Mouse (Mus musculus): ENCODE results near the gene Pkn3. TPM values are rescaled to one million over a fixed set of nuclear protein-coding genes. Genes with fewer than 3 reads are reported as not detected.
"Not testable (repeated sequence)": the region's sequence is repeated elsewhere in the genome, so short reads cannot be mapped to it uniquely, and the experiment has no call there.

Gene Pkn3
- polyA plus RNA-seq, 1 experiment: 22.3 TPM

GRCm38 (mm10) chr2:30140021-30140420, 62.5 kb downstream of the Pkn3 start:
- DNase-seq (ENCODE audit: low spot score): not testable (repeated sequence)

Other genes starting within 250 kb of the Pkn3 start
- gene Cercam, start 208.5 kb upstream of the Pkn3 start, polyA plus RNA-seq (2012; rRNA removed): 44.7 and 49.3 TPM in 2 replicates
- 41.9 and 48.8 TPM in 2 replicates for gene Odf2, start 188.5 kb upstream of the Pkn3 start, polyA plus RNA-seq (2012; rRNA removed)
- gene Gle1, start 142.3 kb upstream of the Pkn3 start, polyA plus RNA-seq (2012; rRNA removed): 34.0 and 38.4 TPM in 2 replicates
- gene Sptan1, start 112.1 kb upstream of the Pkn3 start, polyA plus RNA-seq (2012; rRNA removed): 206 and 215 TPM in 2 replicates
- gene Wdr34, start 28.8 kb upstream of the Pkn3 start, polyA plus RNA-seq (2012; rRNA removed): 17.6 and 18.0 TPM in 2 replicates
- 114 and 146 TPM in 2 replicates for gene Set, start 20.3 kb upstream of the Pkn3 start, polyA plus RNA-seq (2012; rRNA removed)
- gene Zdhhc12, start 16.0 kb downstream of the Pkn3 start, polyA plus RNA-seq (2012; rRNA removed): 31.5 and 40.7 TPM in 2 replicates
- 46.2 and 46.5 TPM in 2 replicates for gene Zer1, start 46.9 kb downstream of the Pkn3 start, polyA plus RNA-seq (2012; rRNA removed)
- 29.2 and 29.5 TPM in 2 replicates for gene Tbc1d13, start 56.1 kb downstream of the Pkn3 start, polyA plus RNA-seq (2012; rRNA removed)
- gene Endog, start 93.8 kb downstream of the Pkn3 start, polyA plus RNA-seq (2012; rRNA removed): 26.0 and 26.4 TPM in 2 replicates
- 25.0 and 26.9 TPM in 2 replicates for gene Spout1, start 100.8 kb downstream of the Pkn3 start, polyA plus RNA-seq (2012; rRNA removed)
- 75.5 and 103 TPM in 2 replicates for gene Kyat1, start 128.2 kb downstream of the Pkn3 start, polyA plus RNA-seq (2012; rRNA removed)
- gene Lrrc8a, start 160.0 kb downstream of the Pkn3 start, polyA plus RNA-seq (2012; rRNA removed): 24.3 and 30.2 TPM in 2 replicates
- 4.1 and 5.4 TPM in 2 replicates for gene Gm28035, start 162.9 kb downstream of the Pkn3 start, polyA plus RNA-seq (2012; rRNA removed)
- gene Phyhd1, start 188.5 kb downstream of the Pkn3 start, polyA plus RNA-seq (2012; rRNA removed): 36.2 and 55.9 TPM in 2 replicates
- gene Gm28038, start 203.4 kb downstream of the Pkn3 start, polyA plus RNA-seq (2012; rRNA removed): not detected in 2 replicates
- 14.4 and 15.7 TPM in 2 replicates for gene Dolk, start 208.7 kb downstream of the Pkn3 start, polyA plus RNA-seq (2012; rRNA removed)
- gene Nup188, start 208.7 kb downstream of the Pkn3 start, polyA plus RNA-seq (2012; rRNA removed): 17.2 and 18.1 TPM in 2 replicates